Mouse (Mus musculus): ENCODE measurements around the gene Npl.

Gene Npl

DNA sequence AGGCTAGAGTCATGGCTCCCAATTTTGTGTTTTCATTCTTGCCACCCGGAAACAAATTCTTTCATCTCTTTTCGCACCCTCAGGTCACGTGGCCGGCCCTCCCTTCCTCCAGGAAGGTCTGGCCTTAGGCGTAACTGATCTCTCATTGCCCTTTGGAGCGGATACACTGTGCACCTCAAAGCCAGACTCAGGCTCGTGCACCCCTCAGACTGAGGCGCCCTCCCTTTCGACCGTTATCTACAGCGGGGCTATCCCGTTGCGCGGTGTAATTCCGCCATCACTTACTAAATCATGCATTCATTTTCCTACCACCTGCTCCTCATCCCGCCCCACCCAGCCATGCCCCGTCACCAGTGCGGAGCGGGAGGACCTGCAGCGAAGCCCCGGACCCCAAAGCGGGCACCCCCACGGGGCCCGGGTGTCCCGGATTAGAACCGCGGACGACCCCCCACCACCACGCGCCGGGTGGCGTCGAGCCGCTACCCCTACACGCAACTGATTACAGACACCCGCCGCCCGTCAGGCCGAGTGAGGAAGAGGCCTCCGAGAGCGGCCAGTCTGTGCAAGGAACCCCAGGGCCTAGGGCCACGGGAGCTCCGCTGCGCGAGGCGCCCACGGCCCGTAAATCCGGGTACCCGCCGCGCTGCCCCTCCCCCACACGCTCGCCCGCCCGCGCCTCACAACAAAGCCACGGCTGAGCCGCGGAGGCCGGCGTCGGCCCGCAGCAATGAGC, 62.9 kb downstream of the Npl start:
- peak; percentile 58 for DNase-seq

DNA sequence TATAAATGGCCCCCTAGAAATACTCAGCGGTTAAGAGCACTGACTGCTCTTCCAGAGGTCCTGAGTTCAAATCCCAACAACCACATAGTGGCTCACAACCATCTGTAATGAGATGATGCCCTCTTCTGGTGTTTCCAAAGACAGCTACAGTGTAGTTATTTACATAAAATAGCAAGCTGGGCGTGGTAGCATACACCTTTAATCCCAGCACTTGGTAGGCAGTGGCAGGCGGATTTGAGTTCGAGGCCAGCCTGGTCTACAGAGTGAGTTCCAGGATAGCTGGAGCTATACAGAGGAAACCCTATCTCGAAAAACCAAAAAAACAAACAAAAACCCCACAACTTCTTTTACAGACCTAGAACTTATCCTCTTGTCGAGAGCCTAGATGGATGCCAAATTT, 63.7 kb downstream of the Npl start:
- DNase-seq, result peak; percentile 35

DNA sequence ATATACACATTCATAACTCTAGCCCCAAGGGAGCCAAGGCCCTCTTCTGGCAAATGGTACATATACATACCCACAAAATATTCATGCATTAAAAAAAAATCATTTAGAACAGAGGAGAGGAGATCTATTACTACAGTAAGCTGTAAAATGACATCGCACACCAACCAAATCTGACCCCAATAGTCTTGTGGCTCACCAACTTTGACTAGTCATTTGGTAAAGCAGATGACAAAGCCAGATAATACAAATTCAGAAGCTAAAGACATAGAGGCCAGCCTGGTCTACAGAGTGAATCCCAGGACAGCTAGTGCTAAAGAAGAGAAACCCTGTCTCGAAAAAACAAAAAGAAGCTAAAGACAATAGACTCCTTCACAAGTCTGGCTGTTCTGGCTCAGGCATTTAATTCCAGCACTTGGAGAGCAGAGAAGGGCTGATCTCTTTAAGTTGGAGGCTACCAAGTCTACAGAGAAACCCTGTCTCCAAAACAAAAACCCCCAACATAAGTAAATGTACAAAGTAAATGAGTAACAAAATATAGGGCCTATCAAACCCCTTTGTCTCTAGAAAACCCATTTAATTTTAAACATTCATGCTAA, 64.5 kb downstream of the Npl start:
- no peak for DNase-seq

DNA sequence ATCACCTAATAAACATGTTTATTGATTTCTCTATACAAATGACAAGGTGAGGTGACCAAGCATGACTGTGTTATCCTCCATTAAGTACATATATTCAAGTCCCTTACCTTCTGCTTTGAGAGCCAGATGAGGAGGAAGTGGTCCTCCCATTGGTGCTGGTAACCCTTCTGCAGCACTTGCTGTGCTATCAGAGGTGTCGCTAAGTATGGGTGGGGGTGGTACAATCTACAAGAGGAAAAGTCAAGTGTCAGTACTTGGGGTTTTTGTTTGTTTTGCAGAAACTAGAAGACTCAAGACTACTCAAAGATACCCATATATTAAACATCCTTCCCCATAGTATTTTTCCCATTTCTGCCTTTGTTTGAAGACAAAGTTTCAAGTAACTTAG, 68.8 kb downstream of the Npl start:
- DNase-seq, result no peak

DNA sequence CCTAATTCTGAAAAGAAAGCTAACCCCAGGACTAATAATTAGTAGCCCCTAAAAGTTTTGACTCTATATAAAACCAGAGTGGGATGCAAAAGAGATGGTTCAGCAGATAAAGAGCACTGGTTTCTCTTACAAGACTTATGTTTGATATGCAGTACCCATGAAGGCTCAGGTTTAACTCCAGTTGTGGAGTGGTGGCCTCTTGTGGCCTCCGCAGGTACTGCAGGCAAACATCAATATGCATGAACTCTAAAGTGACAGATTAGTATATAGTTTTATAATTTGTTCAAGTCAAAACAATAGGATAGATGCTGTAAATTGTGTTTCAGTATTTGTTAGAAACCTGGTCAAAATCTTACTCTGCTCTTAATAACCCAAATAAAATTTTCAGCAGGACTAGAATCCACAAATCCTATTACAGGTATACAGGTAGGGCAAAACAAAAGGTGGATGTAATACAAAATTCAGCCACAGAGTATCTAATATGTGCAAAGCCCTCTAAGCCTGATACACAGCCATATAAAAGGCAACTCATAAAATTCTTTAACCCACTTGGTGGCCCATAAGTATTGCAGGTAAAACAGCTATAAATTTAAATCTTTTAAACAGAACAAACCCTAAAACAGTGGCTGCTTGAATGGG, 69.3 kb downstream of the Npl start:
- peak; percentile 55 for DNase-seq

DNA sequence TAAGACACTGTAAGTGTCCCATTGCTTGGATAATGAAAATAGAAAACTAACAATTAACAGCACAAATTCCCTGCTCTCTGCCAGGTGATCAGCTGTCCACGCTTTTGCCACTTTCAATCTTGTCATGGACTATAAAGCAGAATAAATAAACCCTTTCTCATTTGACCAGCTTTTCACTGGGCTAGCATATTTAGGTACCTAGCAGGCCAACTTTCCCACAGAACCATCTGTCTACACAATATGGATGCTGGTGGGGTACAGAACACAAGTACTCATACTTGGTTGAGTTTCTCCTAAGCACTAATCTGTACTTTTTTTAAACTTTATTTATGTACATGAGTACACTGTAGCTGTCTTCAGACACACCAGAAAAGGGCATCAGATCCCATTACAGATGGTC, 70.5 kb downstream of the Npl start:
- DNase-seq, result peak; percentile 39

DNA sequence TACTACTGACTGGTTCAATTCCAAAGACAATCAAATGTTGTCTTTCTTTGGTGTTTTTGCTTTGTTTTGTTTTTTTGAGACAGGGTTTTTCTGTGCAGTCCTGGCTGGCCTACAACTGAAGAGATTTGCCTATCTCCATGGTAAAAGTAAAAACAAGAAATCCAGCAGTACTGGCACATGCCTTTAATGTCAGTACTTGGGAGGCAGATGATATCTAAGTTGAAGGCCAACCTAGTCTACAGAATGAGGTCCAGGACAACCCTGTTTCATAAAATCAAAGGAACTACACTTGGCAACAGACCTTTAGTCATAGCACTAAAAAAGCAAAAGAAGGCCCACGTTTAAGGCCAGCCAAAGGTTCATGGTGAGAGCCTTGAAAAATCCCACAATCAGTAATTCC, 88.0 kb downstream of the Npl start:
- DNase-seq, result no peak

DNA sequence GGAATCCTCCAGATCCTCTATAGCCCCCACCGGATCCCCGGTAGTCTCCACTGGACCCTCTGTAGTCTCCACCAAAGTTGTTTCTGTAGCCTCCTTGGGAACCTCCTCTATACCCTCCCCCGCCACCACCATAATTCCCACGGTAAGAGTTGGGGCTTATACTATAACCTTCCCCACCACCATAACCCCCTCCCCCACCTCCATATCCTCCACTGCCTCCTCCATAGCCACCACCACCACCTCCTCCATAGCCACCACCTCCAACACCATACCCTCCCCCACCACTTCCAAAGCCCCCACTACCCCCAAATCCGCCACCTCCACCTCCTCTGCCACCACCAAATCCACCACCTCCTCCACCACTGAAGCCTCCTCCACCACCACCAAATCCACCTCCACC, 93.7 kb downstream of the Npl start:
- DNase-seq, result no peak

DNA sequence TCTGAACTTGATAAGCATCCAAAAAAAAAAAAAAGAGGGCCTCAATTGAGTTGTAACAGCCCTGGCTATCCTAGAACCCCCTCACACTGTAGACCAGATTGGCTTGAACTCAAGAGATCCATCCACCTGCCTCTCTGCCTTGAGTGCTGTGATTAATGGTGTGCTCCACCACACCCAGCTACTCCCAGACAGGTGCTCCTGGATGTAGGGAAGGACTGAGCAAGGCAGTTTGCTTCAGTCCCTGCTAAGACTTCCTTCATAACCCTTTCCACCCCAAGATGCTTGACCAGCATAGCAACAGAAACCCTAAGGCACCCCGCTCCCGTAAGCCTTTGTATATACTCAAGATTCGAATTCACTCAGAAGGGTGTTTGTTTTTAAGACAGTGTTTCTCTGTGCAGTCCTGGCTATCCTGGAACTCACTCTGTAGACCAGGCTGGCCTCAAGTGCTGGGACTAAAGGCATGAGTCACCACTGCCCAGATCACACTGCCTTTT, 96.7 kb downstream of the Npl start:
- DNase-seq, result no peak

Data from cerebellum, adult 9-10 months (tissue).